ENCODE assay signal across 14 mouse cellular contexts in genomic region chr15:56378511-56378910, GRCm38 (mm10).
DNase-seq lines count a peak whose midpoint lies in the region; ATAC-seq and TF ChIP-seq lines count a peak whose summit lies in the region.
"Had no signal": no experiment of that assay in that cellular context is flagged by ENCODE, and none has a peak within 500 bp of the region (broad histone marks: within the 10 kb centered on the region; RNA-seq: fewer than 3 reads in every experiment).

No protein-coding gene starts in this region.

- no peak for TF ChIP-seq CTCF in lung, embryonic 14.5 days (IDR thresholded peaks at IDR 0.05; ENCODE audit: low read depth)
- TF ChIP-seq CTCF in thymus, adult 2 months (IDR thresholded peaks at IDR 0.05; ENCODE audit: borderline replicate concordance, control insufficient read depth, extremely low read depth, insufficient read depth, low read length, poor library complexity): no peak

- peak; percentile 70; the same call in 1 of the 2 replicates for ATAC-seq in lung, embryonic 14.5 days (ENCODE audit: insufficient read depth)
- ATAC-seq in limb, embryonic 12.5 days (ENCODE audit: insufficient number of reproducible peaks, insufficient read depth, low FRiP score, low TSS enrichment, low read depth): peak; percentile 75; the same call in 1 of the 2 replicates
- ATAC-seq: hindbrain, embryonic 16.5 days had no signal

- no peaks in the 10 kb centered on the region for H3K4me1 ChIP-seq in lung, embryonic 14.5 days (ENCODE audit: insufficient read depth)
- H3K4me1 ChIP-seq in limb, embryonic 12.5 days (replicated peaks): peaks cover 7% of the 10 kb centered on the region; the same call in 1 of the 2 replicates
- no peaks in the 10 kb centered on the region for H3K4me1 ChIP-seq in thymus, adult 2 months (replicated peaks; ENCODE audit: control insufficient read depth, insufficient read depth, low read length)
- no peaks in the 10 kb centered on the region for H3K4me1 ChIP-seq in forebrain, embryonic 10.5 days
- H3K4me1 ChIP-seq: heart, embryonic 15.5 days; liver, embryonic 15.5 days had no signal

- TF ChIP-seq POLR2A in thymus, adult 2 months (IDR thresholded peaks at IDR 0.05; ENCODE audit: control insufficient read depth, extremely low read depth, insufficient read depth, low read length, poor library complexity): no peak

- no peak overlapping the region for H3K4me2 ChIP-seq in lung, embryonic 14.5 days
- H3K4me2 ChIP-seq in limb, embryonic 12.5 days: no peak overlapping the region
- H3K4me2 ChIP-seq: heart, embryonic 15.5 days; liver, embryonic 15.5 days had no signal

- DNase-seq in heart, postnatal 10 days: peak; percentile 1
- no peak for DNase-seq in heart, postnatal 14 days
- DNase-seq in lung, embryonic 14.5 days: peak; percentile 70
- DNase-seq in lung, postnatal 14 days: no peak
- DNase-seq in embryo, embryonic 9.5 days (ENCODE audit: extremely low spot score): peak; percentile 28
- no peak for DNase-seq in thymus, adult 2 months
- DNase-seq in forebrain, embryonic 10.5 days (ENCODE audit: extremely low spot score, low spot score): no peak
- DNase-seq: cerebellum, adult 11-12 months; thymus, postnatal 14 days had no signal

- H3K9me3 ChIP-seq in lung, embryonic 14.5 days (ENCODE audit: low read depth, low read length): no peaks in the 10 kb centered on the region
- H3K9me3 ChIP-seq in limb, embryonic 12.5 days: no peaks in the 10 kb centered on the region
- no peaks in the 10 kb centered on the region for H3K9me3 ChIP-seq in forebrain, embryonic 10.5 days
- H3K9me3 ChIP-seq: heart, embryonic 15.5 days; liver, embryonic 15.5 days had no signal

- no peak overlapping the region for H3K4me3 ChIP-seq in lung, embryonic 14.5 days (ENCODE audit: low read depth, low read length)
- H3K4me3 ChIP-seq in limb, embryonic 12.5 days (replicated peaks): no peak overlapping the region
- no peak overlapping the region for H3K4me3 ChIP-seq in thymus, adult 2 months (ENCODE audit: control insufficient read depth, insufficient read depth, low read length)
- no peak overlapping the region for H3K4me3 ChIP-seq in forebrain, embryonic 10.5 days
- H3K4me3 ChIP-seq: heart, embryonic 15.5 days; liver, embryonic 15.5 days had no signal

- H3K27ac ChIP-seq in lung, embryonic 14.5 days (ENCODE audit: low read depth): no peak overlapping the region
- 0 out of 2 replicates have a peak overlapping the region, but pooled peaks have one; percentile 41 for H3K27ac ChIP-seq in limb, embryonic 12.5 days
- no peak overlapping the region for H3K27ac ChIP-seq in thymus, adult 2 months (ENCODE audit: control insufficient read depth, insufficient read depth, low read length)
- no peak overlapping the region for H3K27ac ChIP-seq in forebrain, embryonic 10.5 days
- H3K27ac ChIP-seq: heart, embryonic 15.5 days; liver, embryonic 15.5 days had no signal

- intact Hi-C loops in heart, postnatal 10 days (cut with DNase I): no loop called here
- intact Hi-C loops in heart, postnatal 14 days (cut with DNase I): no loop called here

- 31% methylated on average over 1 of the region's 1 CpGs for WGBS in lung, embryonic 14.5 days
- 24% methylated on average over 1 of the region's 1 CpGs for WGBS in limb, embryonic 12.5 days
- WGBS in thymus, adult 2 months: 89% methylated on average over 1 of the region's 1 CpGs
- 72% methylated on average over 1 of the region's 1 CpGs for WGBS in forebrain, embryonic 10.5 days

- H3K9ac ChIP-seq in lung, embryonic 14.5 days: no peak overlapping the region
- H3K9ac ChIP-seq in limb, embryonic 12.5 days (replicated peaks): no peak overlapping the region
- H3K9ac ChIP-seq: heart, embryonic 15.5 days; liver, embryonic 15.5 days had no signal

- H3K27me3 ChIP-seq in lung, embryonic 14.5 days (ENCODE audit: insufficient read depth, low read length): no peaks in the 10 kb centered on the region
- H3K27me3 ChIP-seq in limb, embryonic 12.5 days: no peaks in the 10 kb centered on the region
- no peaks in the 10 kb centered on the region for H3K27me3 ChIP-seq in thymus, adult 2 months (ENCODE audit: control insufficient read depth, insufficient read depth, low read length)
- H3K27me3 ChIP-seq in forebrain, embryonic 10.5 days (ENCODE audit: poor library complexity, severe bottlenecking): no peaks in the 10 kb centered on the region
- H3K27me3 ChIP-seq: CH12.LX; heart, embryonic 15.5 days; liver, embryonic 15.5 days had no signal

- no peaks in the 10 kb centered on the region for H3K36me3 ChIP-seq in lung, embryonic 14.5 days (ENCODE audit: insufficient read depth)
- H3K36me3 ChIP-seq in limb, embryonic 12.5 days: no peaks in the 10 kb centered on the region
- no peaks in the 10 kb centered on the region for H3K36me3 ChIP-seq in thymus, adult 2 months (ENCODE audit: control insufficient read depth, insufficient read depth, low read length)
- H3K36me3 ChIP-seq in forebrain, embryonic 10.5 days (replicated peaks): no peaks in the 10 kb centered on the region
- H3K36me3 ChIP-seq: heart, embryonic 15.5 days; liver, embryonic 15.5 days had no signal

Comparison
In these comparisons a context has a peak if more than half of its experiments do, and no peak if none do; other contexts are left out.
1. DNase-seq: peak in heart, postnatal 10 days (2 of 2), lung, embryonic 14.5 days (single experiment) and embryo, embryonic 9.5 days (single experiment); none in heart, postnatal 14 days (0 of 2), lung, postnatal 14 days (single experiment), thymus, adult 2 months (single experiment) and forebrain, embryonic 10.5 days (single experiment).